Mouse (Mus musculus) myocyte (in vitro differentiated cells): ENCODE results near the gene Slc35e2. TPM values are rescaled to one million over a fixed set of nuclear protein-coding genes. Genes with fewer than 3 reads are reported as not detected.

Experiments used
- H3K27me3 ChIP-seq: one replicate; pipeline ENCODE4 v1.6.1; 2011; ENCODE audit not compliant: control insufficient read depth, insufficient read depth, insufficient read length
- H3K36me3 ChIP-seq: one replicate; pipeline ENCODE4 v1.6.1; 2011; ENCODE audit not compliant: control insufficient read depth, insufficient read depth
- H3K4me2 ChIP-seq: one replicate; pipeline ENCODE4 v1.6.1; 2011; ENCODE audit warnings: low read depth, control low read depth
- H3K4me3 ChIP-seq: one replicate; pipeline ENCODE4 v1.5.1; 2011; ENCODE audit warnings: mild to moderate bottlenecking, control low read depth, moderate library complexity
- H3K79me2 ChIP-seq: one replicate; pipeline ENCODE4 v1.6.1; 2011; ENCODE audit not compliant: control insufficient read depth, insufficient read depth
- H3ac ChIP-seq: one replicate; pipeline ENCODE4 v1.6.1; 2011; ENCODE audit not compliant: control insufficient read depth, insufficient read length
- CEBPB ChIP-seq: IDR thresholded peaks from 2 replicates; pipeline ENCODE4 v1.6.1; 2011; ENCODE audit warnings: mild to moderate bottlenecking, moderate library complexity; ENCODE audit not compliant: poor library complexity, insufficient read depth, severe bottlenecking
- E2F4 ChIP-seq: IDR thresholded peaks from one replicate; pipeline ENCODE4 v1.6.1; 2011; ENCODE audit warnings: mild to moderate bottlenecking, control low read depth, moderate library complexity; ENCODE audit not compliant: insufficient read depth
- MAX ChIP-seq: IDR thresholded peaks from one replicate; pipeline ENCODE4 v1.6.1; 2011; ENCODE audit warnings: low read depth, mild to moderate bottlenecking, control low read depth
- MYOD1 ChIP-seq, 3 experiments: IDR thresholded peaks; one replicate each; pipeline ENCODE4 v1.6.1; 2011; ENCODE audit warnings: control low read depth in 2 of 3, low read depth in 2 of 3, mild to moderate bottlenecking in 2 of 3, moderate library complexity in 1 of 3; ENCODE audit not compliant: insufficient read length in 2 of 3, control insufficient read depth in 1 of 3
- MYOG ChIP-seq, 3 experiments: IDR thresholded peaks; one replicate each; pipeline ENCODE4 v1.6.1; 2011; ENCODE audit warnings: control low read depth in 2 of 3, low read depth in 2 of 3, mild to moderate bottlenecking in 2 of 3; ENCODE audit not compliant: insufficient read length in 2 of 3, control insufficient read depth in 1 of 3, insufficient read depth in 1 of 3
- POLR2A ChIP-seq: IDR thresholded peaks from one replicate; pipeline ENCODE4 v1.6.1; 2011; ENCODE audit warnings: low read depth, mild to moderate bottlenecking, control low read depth, moderate library complexity; ENCODE audit not compliant: insufficient read length
- POLR2AphosphoS2 ChIP-seq: IDR thresholded peaks from one replicate; pipeline ENCODE4 v1.6.1; 2011; ENCODE audit warnings: low read depth, control low read depth; ENCODE audit not compliant: insufficient read length
- REST ChIP-seq: IDR thresholded peaks from one replicate; pipeline ENCODE4 v1.6.1; 2011; ENCODE audit warnings: mild to moderate bottlenecking, control low read depth, moderate library complexity; ENCODE audit not compliant: insufficient read depth, insufficient read length
- SRF ChIP-seq: IDR thresholded peaks from one replicate; pipeline ENCODE4 v1.6.1; 2011; ENCODE audit warnings: low read depth; ENCODE audit not compliant: control insufficient read depth, insufficient read length
- TCF12 ChIP-seq: IDR thresholded peaks from one replicate; pipeline ENCODE4 v1.6.1; 2011; ENCODE audit warnings: mild to moderate bottlenecking, control low read depth; ENCODE audit not compliant: poor library complexity, insufficient read depth, severe bottlenecking
- TCF3 ChIP-seq: IDR thresholded peaks from one replicate; pipeline ENCODE4 v1.6.1; 2011; ENCODE audit warnings: low read depth, control low read depth; ENCODE audit not compliant: insufficient read length
- USF1 ChIP-seq: IDR thresholded peaks from one replicate; pipeline ENCODE4 v1.6.1; 2011; ENCODE audit warnings: low read depth, mild to moderate bottlenecking, control low read depth, moderate library complexity
- polyA plus RNA-seq: library from polyadenylated mRNA; unstranded; fragments of >200 nt; fragmentation: generic; extraction: Trizol; gene quantifications from one replicate; pipeline ENCODE4 v1.2.1, GENCODE M21; 2012; ENCODE audit warnings: missing spikeins

Gene Slc35e2
- polyA plus RNA-seq, 1 experiment = 3.7 TPM

- H3K79me2 ChIP-seq = peaks cover 43% of the 10 kb centered on the region
- peaks cover 12% of the 10 kb centered on the region for H3K36me3 ChIP-seq
- peak overlapping the region; percentile 67 for H3K4me3 ChIP-seq
- H3ac ChIP-seq = peak overlapping the region; percentile 88
- H3K4me2 ChIP-seq = peak overlapping the region; percentile 77
- no peaks in the 10 kb centered on the region for H3K27me3 ChIP-seq
- TF ChIP-seq MYOG (IDR thresholded peaks at IDR 0.05; ENCODE audit: control insufficient read depth in 1 of 3, insufficient read depth in 1 of 3, insufficient read length in 2 of 3, low read depth in 2 of 3) (peak in 2 of 3 experiments; percentile 25 to 49), E2F4 (no peak), MYOD1 (IDR thresholded peaks at IDR 0.05; ENCODE audit: control insufficient read depth in 1 of 3, insufficient read length in 2 of 3, low read depth in 2 of 3) (peak in 2 of 3 experiments; percentile 82 to 87)
Observed at GRCm38 (mm10) chr4:155601997-155602456, 811 bp downstream of the Slc35e2 start.

- Histone ChIP-seq H3K36me3 (peaks cover 12% of the 10 kb centered on the region), H3ac (no peak overlapping the region), H3K4me3 (peak overlapping the region; percentile 67), H3K79me2 (peaks cover 47% of the 10 kb centered on the region), H3K4me2 (peak overlapping the region; percentile 77), H3K27me3 (no peaks in the 10 kb centered on the region)
- TF ChIP-seq MYOD1 (IDR thresholded peaks at IDR 0.05; ENCODE audit: control insufficient read depth in 1 of 3, insufficient read length in 2 of 3, low read depth in 2 of 3) (no peak), E2F4 (no peak), POLR2AphosphoS2 (no peak), REST (no peak), SRF (no peak), USF1 (no peak)
Observed at GRCm38 (mm10) chr4:155602753-155603152, 1.5 kb downstream of the Slc35e2 start.

DNA sequence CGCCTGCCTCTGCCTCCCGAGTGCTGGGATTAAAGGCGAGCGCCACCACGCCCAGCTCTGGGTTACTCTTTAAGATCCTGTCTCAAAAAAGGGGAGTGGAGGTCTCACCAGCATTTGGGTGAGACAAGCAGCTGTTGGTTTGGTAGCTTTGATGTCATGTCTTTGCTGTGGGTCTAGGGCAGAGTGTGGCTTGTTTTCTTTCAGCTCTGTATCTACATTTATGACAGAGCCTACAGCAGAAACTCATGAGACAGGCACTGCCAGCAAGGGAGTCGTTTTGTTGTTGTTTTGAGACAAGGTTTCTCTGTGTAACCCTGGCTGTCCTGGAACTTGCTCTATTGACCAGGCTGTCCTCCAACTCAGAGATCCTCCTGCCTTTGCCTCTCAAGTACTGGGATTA is 2.6 kb downstream of the Slc35e2 start:
- Histone ChIP-seq H3K4me2 (no peak overlapping the region), H3K36me3 (peaks cover 12% of the 10 kb centered on the region), H3K27me3 (no peaks in the 10 kb centered on the region), H3ac (no peak overlapping the region), H3K79me2 (peaks cover 48% of the 10 kb centered on the region), H3K4me3 (no peak overlapping the region)
- TF ChIP-seq E2F4 = no peak
- no peak for TF ChIP-seq MYOD1 (IDR thresholded peaks at IDR 0.05; ENCODE audit: control insufficient read depth in 1 of 3, insufficient read length in 2 of 3, low read depth in 2 of 3)
- no peak for TF ChIP-seq MYOG (IDR thresholded peaks at IDR 0.05; ENCODE audit: control insufficient read depth in 1 of 3, insufficient read depth in 1 of 3, insufficient read length in 2 of 3, low read depth in 2 of 3)
- TF ChIP-seq REST = no peak
- TF ChIP-seq TCF3 = no peak

GRCm38 (mm10) chr4:155605132-155605531 is 3.9 kb downstream of the Slc35e2 start:
- H3K27me3 ChIP-seq = no peaks in the 10 kb centered on the region
- peaks cover 18% of the 10 kb centered on the region for H3K36me3 ChIP-seq
- no peak overlapping the region for H3K4me3 ChIP-seq
- no peak overlapping the region for H3ac ChIP-seq
- no peak overlapping the region for H3K4me2 ChIP-seq
- peaks cover 48% of the 10 kb centered on the region for H3K79me2 ChIP-seq
- TF ChIP-seq SRF = no peak
- no peak for TF ChIP-seq MYOG (IDR thresholded peaks at IDR 0.05; ENCODE audit: control insufficient read depth in 1 of 3, insufficient read depth in 1 of 3, insufficient read length in 2 of 3, low read depth in 2 of 3)
- no peak for TF ChIP-seq POLR2A
- no peak for TF ChIP-seq MYOD1 (IDR thresholded peaks at IDR 0.05; ENCODE audit: control insufficient read depth in 1 of 3, insufficient read length in 2 of 3, low read depth in 2 of 3)

- Histone ChIP-seq H3K4me2 (no peak overlapping the region), H3K79me2 (peaks cover 48% of the 10 kb centered on the region), H3K4me3 (no peak overlapping the region), H3ac (no peak overlapping the region), H3K27me3 (no peaks in the 10 kb centered on the region), H3K36me3 (peaks cover 21% of the 10 kb centered on the region)
- TF ChIP-seq POLR2AphosphoS2 (no peak), MYOD1 (IDR thresholded peaks at IDR 0.05; ENCODE audit: control insufficient read depth in 1 of 3, insufficient read length in 2 of 3, low read depth in 2 of 3) (no peak), POLR2A (no peak), TCF3 (no peak), TCF12 (no peak), MYOG (IDR thresholded peaks at IDR 0.05; ENCODE audit: control insufficient read depth in 1 of 3, insufficient read depth in 1 of 3, insufficient read length in 2 of 3, low read depth in 2 of 3) (no peak), CEBPB (no peak), E2F4 (no peak), USF1 (no peak), MAX (no peak), REST (no peak), SRF (no peak)
Observed at GRCm38 (mm10) chr4:155606825-155607224, 5.6 kb downstream of the Slc35e2 start.
